Mouse (Mus musculus) stomach, embryonic 14.5 days (tissue): ENCODE results near the gene Ankrd37. TPM values are rescaled to one million over a fixed set of nuclear protein-coding genes. Genes with fewer than 3 reads are reported as not detected.

ENCODE experiments used
- ATAC-seq: fragments of 200-750 bp; cut with Nextera tagmentation; 2 replicates; pipeline ENCODE4 v1.8.0; 2017; ENCODE audit warnings: low read depth, moderate TSS enrichment; ENCODE audit not compliant: insufficient number of reproducible peaks, insufficient read depth, low FRiP score
- H3K27ac ChIP-seq: fragments of 300-500 bp; sonication (generic); 2 replicates; pipeline ENCODE4 v1.5.1; 2014; ENCODE audit warnings: mild to moderate bottlenecking, low read length, moderate library complexity, mixed read lengths
- H3K27me3 ChIP-seq: fragments of 300-500 bp; sonication (generic); 2 replicates; pipeline ENCODE4 v1.6.1; 2014; ENCODE audit warnings: low read length, control low read depth, mixed read lengths; ENCODE audit not compliant: control insufficient read depth, insufficient read depth
- H3K36me3 ChIP-seq: fragments of 300-500 bp; sonication (generic); 2 replicates; pipeline ENCODE4 v1.6.1; 2014; ENCODE audit warnings: mild to moderate bottlenecking, control low read depth, low read length, moderate library complexity, mixed read lengths; ENCODE audit not compliant: control insufficient read depth, insufficient read depth
- H3K4me1 ChIP-seq: fragments of 300-500 bp; sonication (generic); 2 replicates; pipeline ENCODE4 v1.6.1; 2014; ENCODE audit warnings: low read length, control low read depth, mixed read lengths; ENCODE audit not compliant: control insufficient read depth, insufficient read depth
- H3K4me2 ChIP-seq: fragments of 300-500 bp; sonication (generic); replicated peaks from 2 replicates; pipeline ENCODE4 v1.6.1; 2014; ENCODE audit warnings: low read depth, low read length, control low read depth
- H3K4me3 ChIP-seq: fragments of 300-500 bp; sonication (generic); 2 replicates; pipeline ENCODE4 v1.5.1; 2014; ENCODE audit warnings: low read depth, low read length, control low read depth
- H3K9ac ChIP-seq: fragments of 300-500 bp; sonication (generic); replicated peaks from 2 replicates; pipeline ENCODE4 v1.6.1; 2014; ENCODE audit warnings: low read depth, mild to moderate bottlenecking, control low read depth, low read length, moderate library complexity, mixed read lengths
- H3K9me3 ChIP-seq: fragments of 300-500 bp; sonication (generic); 2 replicates; pipeline ENCODE4 v1.6.1; 2016; ENCODE audit warnings: low read depth, low read length, control low read depth; ENCODE audit not compliant: control insufficient read depth
- WGBS: fragments of 180-500 bp; shearing (Covaris S2); extraction: QIAGEN DNeasy Blood & Tissue Kit; methylation state at CpG from one replicate; pipeline ENCODE4 v1.1.7; 2014; 5-methylcytosine and 5-hydroxymethylcytosine counted together
- polyA plus RNA-seq: library from polyadenylated mRNA; unstranded; fragments of >200 nt; fragmentation: Nextera tagmentation; extraction: Ambion mirVana; gene quantifications from 2 replicates; pipeline ENCODE4 v1.2.1, GENCODE M21; 2014

Ankrd37 gene
- 24.2 and 26.2 TPM in 2 replicates for polyA plus RNA-seq

DNA sequence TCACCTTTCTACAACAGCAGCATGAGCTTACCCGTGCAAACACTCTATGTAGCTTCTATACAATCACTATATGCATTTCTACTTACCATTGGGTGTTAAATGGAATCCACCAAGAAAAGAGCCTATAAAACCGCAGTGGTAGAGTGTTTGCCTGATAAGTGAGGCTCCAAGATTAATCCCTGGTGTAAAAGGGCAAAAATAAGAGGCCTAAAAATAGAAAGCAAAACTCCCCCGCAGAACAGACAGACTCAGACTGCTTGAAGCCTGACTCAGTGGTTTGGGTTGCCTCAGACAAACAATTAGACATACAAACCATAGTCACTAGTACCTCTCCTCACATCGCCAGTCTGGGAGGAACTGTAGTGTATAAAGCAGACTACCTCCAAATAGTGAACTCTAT is at the start of gene Ankrd37:
Gene Ankrd37, minus strand, starts transcription at position 112 of the 400 bp plus-strand sequence.
- Histone ChIP-seq H3K9me3 (no peaks in the 10 kb centered on the region), H3K36me3 (no peaks in the 10 kb centered on the region), H3K27ac (no peak within 1 kb of the TSS), H3K4me1 (0 out of 2 replicates have a peak, but pooled peaks cover 2% of the 10 kb centered on the region), H3K9ac (no peak within 1 kb of the TSS), H3K4me3 (no peak within 1 kb of the TSS), H3K4me2 (no peak within 1 kb of the TSS), H3K27me3 (no peaks in the 10 kb centered on the region)
- WGBS, result 67% methylated on average over 4 of the region's 4 CpGs
- no peak for ATAC-seq

DNA sequence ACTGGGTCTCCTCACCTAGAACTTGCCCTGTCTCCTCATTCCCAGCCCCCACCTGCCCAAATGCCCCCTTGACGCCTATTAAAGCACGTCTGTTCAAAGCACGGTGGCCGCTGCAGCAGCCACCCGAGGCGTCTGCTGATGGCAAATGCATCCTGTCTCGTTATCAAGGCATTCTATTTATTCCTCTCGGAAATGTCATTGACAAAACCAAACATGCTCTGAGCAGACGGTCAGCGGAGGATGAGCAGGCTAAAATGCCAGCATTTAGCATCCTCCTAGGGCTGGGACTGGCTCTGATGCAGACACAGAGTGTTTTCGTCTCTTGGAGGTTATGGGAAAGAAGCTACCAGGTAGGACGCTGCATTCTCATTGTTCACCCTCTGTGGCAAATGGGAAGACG is 34.8 kb upstream of the Ankrd37 start:
- no peak overlapping the region for H3K4me3 ChIP-seq
- 77% methylated on average over 13 of the region's 13 CpGs for WGBS
- H3K4me1 ChIP-seq, result 0 out of 2 replicates have a peak, but pooled peaks cover 3% of the 10 kb centered on the region
- H3K4me2 ChIP-seq, result no peak overlapping the region
- H3K9ac ChIP-seq, result no peak overlapping the region
- H3K27me3 ChIP-seq, result no peaks in the 10 kb centered on the region
- no peak for ATAC-seq
- no peak overlapping the region for H3K27ac ChIP-seq
- no peaks in the 10 kb centered on the region for H3K9me3 ChIP-seq
- no peaks in the 10 kb centered on the region for H3K36me3 ChIP-seq

DNA sequence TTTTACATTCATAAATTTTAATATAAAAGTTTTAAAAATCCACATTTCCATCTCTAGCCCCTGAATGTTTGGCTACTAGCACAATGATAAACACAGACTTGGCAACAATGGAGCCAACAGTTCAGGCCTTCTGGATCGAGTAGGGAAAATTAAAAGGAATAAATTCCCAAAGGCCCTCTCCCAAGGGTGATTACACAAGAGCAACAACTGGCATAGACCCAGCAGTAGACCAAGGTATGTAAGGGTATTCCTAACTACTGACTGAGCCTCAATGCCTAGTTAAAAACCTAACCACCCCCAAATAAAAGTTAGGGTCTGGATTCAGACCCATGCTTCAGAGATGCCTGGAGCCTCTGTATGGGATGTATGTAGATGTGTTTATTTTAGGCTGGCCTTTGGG is 34.2 kb upstream of the Ankrd37 start:
- H3K27me3 ChIP-seq, result no peaks in the 10 kb centered on the region
- ATAC-seq, result no peak
- no peak overlapping the region for H3K27ac ChIP-seq
- WGBS, result 62% methylated on average over 1 of the region's 1 CpGs
- H3K4me1 ChIP-seq, result 0 out of 2 replicates have a peak, but pooled peaks cover 3% of the 10 kb centered on the region
- H3K9ac ChIP-seq, result no peak overlapping the region
- no peaks in the 10 kb centered on the region for H3K36me3 ChIP-seq
- no peak overlapping the region for H3K4me2 ChIP-seq
- no peak overlapping the region for H3K4me3 ChIP-seq
- H3K9me3 ChIP-seq, result no peaks in the 10 kb centered on the region

DNA sequence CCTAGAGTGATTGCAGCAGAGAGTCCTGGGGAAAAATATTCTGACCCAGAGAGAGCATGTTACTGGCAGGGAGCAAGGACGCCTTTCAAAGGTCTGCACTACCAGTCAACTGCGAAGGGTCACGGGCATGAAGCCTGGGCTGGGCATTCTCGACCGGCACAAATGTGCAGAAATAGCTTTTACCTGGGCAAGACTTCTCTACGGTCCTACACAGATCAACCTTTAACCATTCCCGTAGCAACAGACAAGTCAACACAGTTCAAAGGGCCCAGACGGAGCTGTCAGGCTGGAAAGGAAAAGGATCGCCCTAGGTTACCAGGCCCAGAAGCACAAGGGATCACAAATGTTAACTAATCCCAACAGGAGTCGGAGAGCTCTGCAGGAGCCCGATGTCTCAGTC is 30.7 kb upstream of the Ankrd37 start:
- WGBS, result 65% methylated on average over 11 of the region's 11 CpGs
- 0 out of 2 replicates have a peak, but pooled peaks cover 3% of the 10 kb centered on the region for H3K4me1 ChIP-seq
- no peak overlapping the region for H3K27ac ChIP-seq
- no peaks in the 10 kb centered on the region for H3K36me3 ChIP-seq
- H3K9ac ChIP-seq, result no peak overlapping the region
- H3K9me3 ChIP-seq, result no peaks in the 10 kb centered on the region
- ATAC-seq, result no peak
- H3K4me3 ChIP-seq, result no peak overlapping the region
- no peak overlapping the region for H3K4me2 ChIP-seq
- no peaks in the 10 kb centered on the region for H3K27me3 ChIP-seq

DNA sequence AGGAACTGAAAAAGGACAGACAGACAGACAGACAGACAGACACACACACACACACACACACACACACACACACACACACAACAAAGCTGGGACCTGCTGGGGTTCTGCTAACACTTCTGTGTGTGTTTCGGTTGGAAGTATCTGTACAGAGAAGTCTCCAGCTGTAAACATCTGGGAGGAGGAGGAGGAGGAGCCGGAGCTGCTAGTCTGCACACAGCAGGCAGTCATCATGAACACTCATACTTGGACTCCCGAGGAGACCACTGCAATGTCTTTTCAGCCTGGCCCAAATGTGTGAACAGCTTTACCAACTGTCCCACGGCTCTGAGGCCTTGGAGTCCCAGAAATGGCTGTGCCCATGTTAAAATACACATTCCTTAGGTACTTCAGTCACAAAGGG is 18.9 kb upstream of the Ankrd37 start:
- H3K4me3 ChIP-seq, result no peak overlapping the region
- no peaks in the 10 kb centered on the region for H3K36me3 ChIP-seq
- no peak overlapping the region for H3K4me2 ChIP-seq
- no peak for ATAC-seq
- no peaks in the 10 kb centered on the region for H3K27me3 ChIP-seq
- H3K9me3 ChIP-seq, result no peaks in the 10 kb centered on the region
- 51% methylated on average over 4 of the region's 4 CpGs for WGBS
- no peaks in the 10 kb centered on the region for H3K4me1 ChIP-seq
- H3K27ac ChIP-seq, result 0 out of 2 replicates have a peak overlapping the region, but pooled peaks have one; percentile 27
- no peak overlapping the region for H3K9ac ChIP-seq

GRCm38 (mm10) chr8:46022758-46023157 is 17.3 kb upstream of the Ankrd37 start:
- Histone ChIP-seq H3K27ac (no peak overlapping the region), H3K27me3 (no peaks in the 10 kb centered on the region), H3K4me3 (no peak overlapping the region), H3K4me1 (no peaks in the 10 kb centered on the region), H3K9ac (no peak overlapping the region), H3K4me2 (no peak overlapping the region), H3K36me3 (no peaks in the 10 kb centered on the region), H3K9me3 (no peaks in the 10 kb centered on the region)
- WGBS, result 89% methylated on average over 9 of the region's 9 CpGs
- no peak for ATAC-seq

GRCm38 (mm10) chr8:46022203-46022602 is 16.7 kb upstream of the Ankrd37 start:
- WGBS, result 87% methylated on average over 9 of the region's 9 CpGs
- no peak overlapping the region for H3K4me2 ChIP-seq
- no peaks in the 10 kb centered on the region for H3K27me3 ChIP-seq
- no peak for ATAC-seq
- no peaks in the 10 kb centered on the region for H3K9me3 ChIP-seq
- H3K27ac ChIP-seq, result no peak overlapping the region
- no peaks in the 10 kb centered on the region for H3K36me3 ChIP-seq
- H3K9ac ChIP-seq, result no peak overlapping the region
- H3K4me3 ChIP-seq, result no peak overlapping the region
- no peaks in the 10 kb centered on the region for H3K4me1 ChIP-seq

DNA sequence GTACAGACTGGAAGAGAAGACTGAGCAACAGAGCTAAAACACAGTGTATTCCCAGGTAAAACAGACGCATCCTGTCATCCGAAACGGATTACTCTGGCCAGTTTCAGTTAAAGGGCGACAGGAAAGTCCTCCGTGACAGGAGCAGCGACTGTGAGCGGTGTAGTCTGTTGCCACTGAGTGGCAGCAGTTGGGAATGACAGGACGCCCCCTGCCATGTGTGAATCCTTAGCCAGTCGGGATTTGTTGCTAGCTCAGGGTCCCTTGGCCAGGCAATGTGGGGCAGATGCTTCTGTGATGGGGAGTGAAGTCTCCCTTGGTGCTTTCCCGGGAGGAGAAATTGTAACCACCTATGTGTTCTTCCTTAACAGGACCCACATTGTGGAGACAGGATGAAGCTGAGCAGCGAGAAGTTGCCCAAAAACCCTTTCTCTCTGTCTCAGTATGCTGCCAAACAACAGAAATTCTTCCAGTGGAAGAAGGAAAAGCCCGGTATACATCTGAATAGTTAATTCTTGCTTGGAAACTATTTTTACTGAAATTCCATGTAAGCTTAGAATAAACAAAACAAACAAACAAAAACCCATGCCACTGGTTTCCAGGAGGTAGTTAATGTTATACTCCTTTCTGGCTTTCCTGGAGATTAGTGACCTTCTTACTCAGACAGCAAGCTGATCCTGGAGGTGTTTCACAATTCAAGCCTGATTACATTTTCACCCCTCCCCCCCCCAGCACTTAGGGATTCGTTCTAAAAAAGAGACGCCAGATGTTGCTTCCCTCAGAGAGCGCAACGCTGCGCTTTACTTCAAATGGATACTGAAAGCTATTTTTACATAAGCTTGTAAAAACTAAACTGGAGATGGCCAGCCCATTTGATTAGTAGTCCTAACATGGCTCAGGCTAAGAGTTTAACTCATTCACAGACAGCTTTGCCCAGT is 5.5 kb upstream of the Ankrd37 start:
- no peaks in the 10 kb centered on the region for H3K27me3 ChIP-seq
- no peak overlapping the region for H3K4me3 ChIP-seq
- 0 out of 2 replicates have a peak overlapping the region, but pooled peaks have one; percentile 14 for H3K9ac ChIP-seq
- 0 out of 2 replicates have a peak, but pooled peaks cover 7% of the 10 kb centered on the region for H3K4me1 ChIP-seq
- H3K9me3 ChIP-seq, result no peaks in the 10 kb centered on the region
- WGBS, result 13% methylated on average over 17 of the region's 17 CpGs
- H3K27ac ChIP-seq, result no peak overlapping the region
- no peaks in the 10 kb centered on the region for H3K36me3 ChIP-seq
- peak overlapping the region; percentile 30 for H3K4me2 ChIP-seq
- no peak for ATAC-seq
